Mouse (Mus musculus) C2C12 (cell line): ENCODE data around the gene Egfl8. TPM values are rescaled to one million over a fixed set of nuclear protein-coding genes. Genes with fewer than 3 reads are reported as not detected.

Experiments
- H3K27me3 ChIP-seq: one replicate; pipeline ENCODE4 v1.6.1; 2011; ENCODE audit not compliant: control insufficient read depth, insufficient read depth, insufficient read length
- H3K36me3 ChIP-seq: one replicate; pipeline ENCODE4 v1.6.1; 2011; ENCODE audit not compliant: control insufficient read depth, insufficient read depth
- H3K4me3 ChIP-seq: one replicate; pipeline ENCODE4 v1.5.1; 2011; ENCODE audit warnings: mild to moderate bottlenecking, control low read depth; ENCODE audit not compliant: poor library complexity, insufficient read depth, severe bottlenecking
- H3K79me2 ChIP-seq: one replicate; pipeline ENCODE4 v1.6.1; 2011; ENCODE audit not compliant: control insufficient read depth, insufficient read depth
- H3K79me3 ChIP-seq: one replicate; pipeline ENCODE4 v1.6.1; 2011; ENCODE audit warnings: low read depth, control low read depth
- H3ac ChIP-seq: one replicate; pipeline ENCODE3; 2011; ENCODE audit warnings: low read depth; ENCODE audit not compliant: control insufficient read depth, insufficient read length
- CEBPB ChIP-seq: IDR thresholded peaks from one replicate; pipeline ENCODE4 v1.6.1; 2011; ENCODE audit warnings: low read depth, mild to moderate bottlenecking, control low read depth, moderate library complexity
- CTCF ChIP-seq: IDR thresholded peaks from one replicate; pipeline ENCODE4 v1.5.1; 2011; ENCODE audit not compliant: control insufficient read depth, insufficient read depth, insufficient read length
- FOSL1 ChIP-seq: IDR thresholded peaks from one replicate; pipeline ENCODE4 v1.8.0; 2011; ENCODE audit warnings: mild to moderate bottlenecking, low read length; ENCODE audit not compliant: poor library complexity, insufficient read depth, severe bottlenecking
- MAX ChIP-seq: IDR thresholded peaks from one replicate; pipeline ENCODE4 v1.6.1; 2011; ENCODE audit warnings: mild to moderate bottlenecking, control low read depth
- MYOD1 ChIP-seq: IDR thresholded peaks from one replicate; pipeline ENCODE4 v1.6.1; 2011; ENCODE audit warnings: low read depth; ENCODE audit not compliant: control insufficient read depth, insufficient read length
- MYOG ChIP-seq: IDR thresholded peaks from one replicate; pipeline ENCODE4 v1.6.1; 2011; ENCODE audit not compliant: control insufficient read depth, insufficient read length; ENCODE audit errors: extremely low read depth
- USF1 ChIP-seq: IDR thresholded peaks from one replicate; pipeline ENCODE4 v1.6.1; 2011; ENCODE audit warnings: low read depth, mild to moderate bottlenecking, control low read depth, moderate library complexity
- polyA plus RNA-seq: library from polyadenylated mRNA; unstranded; fragments of >200 nt; fragmentation: generic; extraction: Trizol; gene quantifications from one replicate; pipeline ENCODE4 v1.2.1, GENCODE M21; 2012; ENCODE audit warnings: missing spikeins

Gene Egfl8
- polyA plus RNA-seq, 1 experiment, result 0.22 TPM

DNA sequence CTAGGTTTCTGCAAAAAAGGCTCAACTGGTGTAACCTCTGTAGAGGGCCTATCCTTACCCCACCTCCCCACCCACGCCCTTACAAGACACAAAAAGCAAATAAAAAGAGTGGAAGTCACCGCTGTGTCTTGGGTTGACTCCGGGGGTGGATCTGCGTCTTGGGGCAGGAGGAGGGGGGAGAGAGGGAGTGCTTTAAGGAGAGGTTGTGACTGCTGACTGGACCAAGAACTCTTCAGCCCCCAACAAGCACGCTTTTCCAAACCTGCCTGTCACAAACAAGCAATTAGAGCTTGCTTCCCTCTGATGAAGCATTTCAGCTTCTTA lies 12.8 kb upstream of the Egfl8 start:
- Histone ChIP-seq H3ac (no peak overlapping the region), H3K4me3 (no peak overlapping the region), H3K27me3 (peaks cover 31% of the 10 kb centered on the region), H3K79me3 (no peaks in the 10 kb centered on the region), H3K36me3 (no peaks in the 10 kb centered on the region), H3K79me2 (no peaks in the 10 kb centered on the region)
- TF ChIP-seq CTCF (no peak), FOSL1 (no peak), MYOG (no peak), MYOD1 (no peak), CEBPB (no peak), MAX (no peak), USF1 (no peak)

DNA sequence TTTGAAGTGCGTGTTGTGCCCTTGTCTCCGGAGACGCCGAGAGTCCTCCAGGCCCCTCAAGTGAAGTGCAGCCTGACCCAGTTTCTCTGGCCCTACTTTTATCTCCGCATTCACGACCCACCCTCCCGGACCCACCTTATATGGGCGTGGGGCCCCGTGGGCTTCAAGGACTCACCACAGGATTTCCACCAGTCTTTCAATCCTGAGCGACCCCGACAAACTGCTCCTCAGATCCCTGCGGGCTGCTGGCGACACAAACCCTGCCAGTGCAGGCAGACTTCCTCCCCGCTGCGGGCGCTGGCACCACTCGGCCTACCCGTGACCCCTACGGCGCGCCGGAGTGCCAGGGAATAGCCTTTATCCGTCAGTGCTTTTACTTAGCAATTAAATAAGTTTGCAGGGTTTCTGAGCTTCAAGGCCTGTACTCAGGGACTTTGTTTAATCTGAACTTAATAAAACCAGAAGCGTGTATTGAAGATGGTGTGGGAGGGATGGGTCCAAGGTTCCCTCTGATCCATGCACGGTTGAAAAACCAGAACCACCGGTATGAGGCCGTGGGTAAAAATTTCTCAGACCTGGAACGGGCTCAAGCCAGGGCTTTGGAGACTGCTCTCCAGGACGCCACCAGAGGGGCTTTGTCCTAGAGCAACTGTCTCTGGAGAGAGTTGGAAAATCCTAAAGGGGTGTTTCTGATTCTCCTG lies 12.3 kb upstream of the Egfl8 start, which contains the start of gene Ppt2:
Gene Ppt2 (minus strand): TSS at position 568 of the 701 bp plus-strand sequence.
- Histone ChIP-seq H3K4me3 (peak within 1 kb of the TSS; percentile 32), H3K79me2 (no peaks in the 10 kb centered on the region), H3K27me3 (peaks cover 27% of the 10 kb centered on the region), H3K36me3 (no peaks in the 10 kb centered on the region), H3K79me3 (no peaks in the 10 kb centered on the region), H3ac (peak within 1 kb of the TSS; percentile 75)
- TF ChIP-seq USF1 (no peak), MYOD1 (no peak), FOSL1 (no peak), MAX (no peak), CTCF (no peak), MYOG (no peak), CEBPB (no peak)

DNA sequence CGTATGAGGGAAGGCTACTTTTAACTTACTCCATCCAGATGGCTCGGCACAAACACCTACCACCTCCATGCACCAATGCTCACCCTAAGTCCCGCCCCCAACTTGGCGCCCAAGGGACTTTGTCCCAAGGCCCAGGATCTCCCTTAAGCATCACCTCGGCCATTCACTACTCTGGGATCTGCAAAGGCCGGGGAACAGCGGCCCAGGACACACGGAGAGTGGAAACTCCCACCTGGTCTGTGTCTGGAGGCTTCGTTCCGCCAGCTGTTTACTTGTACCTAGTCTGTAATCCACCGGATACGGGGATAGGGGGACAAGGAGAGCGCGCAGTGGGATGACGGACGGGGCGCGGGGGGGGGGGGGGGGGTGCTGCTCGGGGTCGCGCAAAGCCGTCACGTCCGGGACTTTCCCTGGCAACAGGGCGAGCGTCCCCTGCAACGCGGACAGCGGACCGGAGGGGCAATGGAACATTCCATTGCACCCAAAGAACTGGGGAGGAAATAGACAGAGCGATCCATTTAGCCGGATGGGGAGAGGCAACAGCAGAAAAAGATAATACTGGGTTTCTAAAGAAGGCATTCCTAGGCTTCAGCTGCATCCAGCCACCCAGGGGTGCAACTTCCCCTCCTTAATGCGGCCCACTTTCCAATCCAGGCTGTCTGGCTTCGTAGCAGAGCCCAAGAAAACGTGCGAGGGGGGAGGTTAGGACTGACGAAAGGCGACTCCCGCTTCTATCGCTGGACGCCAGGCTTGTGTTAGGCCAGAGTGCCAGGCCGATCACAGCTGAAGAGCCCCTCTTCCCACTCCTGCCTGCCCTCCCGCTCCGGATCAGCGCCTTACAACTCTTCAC lies 11.5 kb upstream of the Egfl8 start:
- no peaks in the 10 kb centered on the region for H3K36me3 ChIP-seq
- peaks cover 23% of the 10 kb centered on the region for H3K27me3 ChIP-seq
- no peaks in the 10 kb centered on the region for H3K79me2 ChIP-seq
- peak overlapping the region; percentile 75 for H3ac ChIP-seq
- no peaks in the 10 kb centered on the region for H3K79me3 ChIP-seq
- TF ChIP-seq CTCF (no peak), MAX (peak; percentile 55)
- peak overlapping the region; percentile 32 for H3K4me3 ChIP-seq

DNA sequence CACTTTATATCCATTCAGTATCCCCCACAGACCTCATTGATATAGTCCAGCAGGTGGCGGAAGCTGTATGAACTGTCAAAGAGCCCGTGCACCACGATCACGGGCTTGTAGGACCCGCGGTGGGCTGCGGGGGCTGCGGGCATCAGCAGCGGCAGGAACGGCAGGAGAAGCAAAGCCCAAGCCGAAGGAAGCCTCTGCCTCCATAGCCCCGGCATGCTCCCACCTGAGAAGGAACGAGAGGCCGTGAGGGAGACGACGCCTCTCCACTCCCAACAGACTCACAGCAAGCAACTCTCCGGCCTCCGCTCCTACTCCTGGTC lies 11.0 kb upstream of the Egfl8 start:
- H3K27me3 ChIP-seq, result peaks cover 17% of the 10 kb centered on the region
- peak overlapping the region; percentile 32 for H3K4me3 ChIP-seq
- H3K36me3 ChIP-seq, result no peaks in the 10 kb centered on the region
- TF ChIP-seq FOSL1 (no peak), MAX (no peak), MYOD1 (no peak), MYOG (no peak), USF1 (no peak), CEBPB (no peak), CTCF (no peak)
- H3K79me3 ChIP-seq, result no peaks in the 10 kb centered on the region
- H3ac ChIP-seq, result peak overlapping the region; percentile 1
- H3K79me2 ChIP-seq, result no peaks in the 10 kb centered on the region

DNA sequence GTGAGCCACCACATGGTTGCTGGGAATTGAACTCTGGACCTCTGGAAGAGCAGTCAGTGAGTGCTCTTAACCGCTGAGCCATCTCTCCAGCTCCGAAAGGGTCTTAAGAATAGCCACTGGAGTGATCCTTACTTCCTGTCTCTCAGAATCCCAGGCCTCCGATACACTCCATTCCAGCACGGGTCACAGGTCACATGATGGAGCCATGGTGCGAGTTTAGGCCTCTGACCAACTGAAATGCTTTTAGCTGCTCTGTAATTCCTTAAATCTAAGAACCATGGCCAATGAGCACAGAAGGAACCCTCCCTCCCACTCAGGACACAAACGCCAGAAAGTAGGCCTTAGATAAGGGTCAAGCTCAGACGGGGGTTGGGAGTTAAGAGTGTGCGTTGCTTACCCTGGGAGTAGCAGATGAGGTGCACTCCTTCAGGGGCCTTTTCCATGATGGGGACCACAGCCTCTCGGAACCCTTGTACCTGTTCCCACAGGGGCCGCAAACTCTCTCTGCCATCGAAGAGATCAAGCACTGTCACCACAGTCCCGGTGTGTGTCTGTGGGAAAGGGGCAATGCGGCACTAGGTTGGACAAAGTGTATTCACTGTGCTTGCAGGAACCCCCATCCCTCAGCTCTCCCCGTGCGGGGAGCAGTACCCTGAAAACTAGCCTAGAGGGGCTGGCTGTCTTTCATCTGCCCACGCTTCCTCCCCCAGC lies 10.4 kb upstream of the Egfl8 start:
- Histone ChIP-seq H3ac (no peak overlapping the region), H3K79me2 (no peaks in the 10 kb centered on the region), H3K4me3 (no peak overlapping the region), H3K27me3 (peaks cover 12% of the 10 kb centered on the region), H3K79me3 (no peaks in the 10 kb centered on the region), H3K36me3 (no peaks in the 10 kb centered on the region)
- TF ChIP-seq CTCF (no peak), MAX (no peak), FOSL1 (no peak), USF1 (no peak), CEBPB (no peak), MYOG (no peak), MYOD1 (no peak)
